Mouse (Mus musculus) kidney, embryonic 14.5 days (tissue): ENCODE data around the gene Rfx2. TPM values are rescaled to one million over a fixed set of nuclear protein-coding genes. Genes with fewer than 3 reads are reported as not detected.

Experiments
- ATAC-seq: fragments of 200-750 bp; cut with Nextera tagmentation; 2 replicates; pipeline ENCODE4 v1.8.0; 2017; ENCODE audit warnings: moderate number of reproducible peaks, mild to moderate bottlenecking, moderate TSS enrichment, moderate library complexity; ENCODE audit not compliant: low FRiP score, low TSS enrichment
- H3K27ac ChIP-seq: fragments of 300-500 bp; sonication (generic); 2 replicates; pipeline ENCODE4 v1.5.1; 2014; ENCODE audit warnings: low read depth, mild to moderate bottlenecking, low read length, moderate library complexity, mixed read lengths
- H3K27me3 ChIP-seq: fragments of 300-500 bp; sonication (generic); 2 replicates; pipeline ENCODE4 v1.6.1; 2014; ENCODE audit warnings: mild to moderate bottlenecking, low read length; ENCODE audit not compliant: control insufficient read depth, insufficient read depth
- H3K36me3 ChIP-seq: fragments of 300-500 bp; sonication (generic); 2 replicates; pipeline ENCODE4 v1.6.1; 2014; ENCODE audit warnings: low read length, mixed read lengths; ENCODE audit not compliant: control insufficient read depth, insufficient read depth
- H3K4me1 ChIP-seq: fragments of 300-500 bp; sonication (generic); 2 replicates; pipeline ENCODE4 v1.6.1; 2014; ENCODE audit warnings: low read length, mixed read lengths; ENCODE audit not compliant: control insufficient read depth, insufficient read depth
- H3K4me2 ChIP-seq: fragments of 300-500 bp; sonication (generic); replicated peaks from 2 replicates; pipeline ENCODE4 v1.6.1; 2014; ENCODE audit warnings: low read depth, mild to moderate bottlenecking, low read length
- H3K4me3 ChIP-seq: fragments of 300-500 bp; sonication (generic); 2 replicates; pipeline ENCODE4 v1.5.1; 2014; ENCODE audit warnings: mild to moderate bottlenecking, low read length
- H3K9ac ChIP-seq: fragments of 300-500 bp; sonication (generic); 2 replicates; pipeline ENCODE4 v1.6.1; 2014; ENCODE audit warnings: low read depth, mild to moderate bottlenecking, low read length, moderate library complexity
- H3K9me3 ChIP-seq: fragments of 300-500 bp; sonication (generic); 2 replicates; pipeline ENCODE4 v1.6.1; 2016; ENCODE audit warnings: low read length; ENCODE audit not compliant: control insufficient read depth
- WGBS: fragments of 180-500 bp; shearing (Covaris S2); extraction: QIAGEN DNeasy Blood & Tissue Kit; methylation state at CpG from one replicate; pipeline ENCODE4 v1.1.7; 2014; 5-methylcytosine and 5-hydroxymethylcytosine counted together
- polyA plus RNA-seq: library from polyadenylated mRNA; unstranded; fragments of >200 nt; fragmentation: Nextera tagmentation; extraction: Ambion mirVana; gene quantifications from 2 replicates; pipeline ENCODE4 v1.2.1, GENCODE M21; 2014

The Rfx2 gene
- polyA plus RNA-seq, 1 experiment from 2014 or later = 3.9 TPM

DNA sequence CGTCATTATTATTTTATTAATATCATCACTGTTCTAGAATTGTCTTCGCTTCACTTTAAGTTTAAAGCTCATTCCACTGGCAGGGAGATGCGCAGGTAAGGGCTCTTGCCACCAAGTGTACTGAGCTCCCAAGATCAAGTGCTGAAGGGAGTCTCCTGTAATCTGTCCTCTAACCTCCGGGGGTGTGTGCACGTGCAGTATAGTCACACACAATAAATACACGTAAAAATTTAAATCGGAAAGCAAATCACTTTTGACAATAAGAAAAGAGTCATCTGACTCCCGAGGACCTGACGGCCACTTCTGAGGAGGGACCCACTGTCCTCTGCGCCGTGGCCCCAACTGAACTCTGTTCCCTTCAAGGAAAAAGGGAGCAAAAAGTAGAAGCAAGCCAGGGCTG, 1.6 kb downstream of the Rfx2 start:
- Histone ChIP-seq H3K9ac (no peak overlapping the region), H3K36me3 (no peaks in the 10 kb centered on the region), H3K4me2 (peak overlapping the region; percentile 85; the same call in 1 of the 2 replicates), H3K27ac (no peak overlapping the region), H3K4me3 (peak overlapping the region; percentile 60), H3K27me3 (peaks cover 9% of the 10 kb centered on the region), H3K9me3 (no peaks in the 10 kb centered on the region), H3K4me1 (no peaks in the 10 kb centered on the region; the same call in 1 of the 2 replicates)
- ATAC-seq = no peak
- WGBS = 27% methylated on average over 11 of the region's 11 CpGs

DNA sequence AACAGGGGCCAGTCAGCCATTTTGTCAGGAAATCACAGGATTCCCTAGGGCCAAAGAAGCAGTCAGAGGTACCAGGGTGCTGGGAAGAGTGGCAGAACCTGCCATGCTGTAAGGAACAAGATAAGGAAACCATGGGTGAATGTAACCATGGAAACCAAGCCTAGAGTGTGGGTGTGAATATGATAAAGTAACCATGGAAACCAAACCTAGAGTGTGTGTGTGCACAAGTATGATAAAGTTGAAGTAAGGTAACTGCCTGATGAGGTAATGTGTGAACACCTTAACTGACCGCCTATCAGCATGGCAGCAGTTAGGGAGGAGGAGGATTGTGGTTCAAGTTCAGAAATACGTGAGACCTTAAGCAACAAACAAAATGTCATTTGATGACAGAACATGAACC, 4.1 kb downstream of the Rfx2 start:
- Histone ChIP-seq H3K4me3 (no peak overlapping the region), H3K4me2 (no peak overlapping the region), H3K9ac (no peak overlapping the region), H3K27ac (no peak overlapping the region), H3K36me3 (no peaks in the 10 kb centered on the region), H3K9me3 (no peaks in the 10 kb centered on the region), H3K4me1 (no peaks in the 10 kb centered on the region; the same call in 1 of the 2 replicates), H3K27me3 (peaks cover 9% of the 10 kb centered on the region)
- WGBS = 81% methylated on average over 2 of the region's 2 CpGs
- no peak for ATAC-seq

DNA sequence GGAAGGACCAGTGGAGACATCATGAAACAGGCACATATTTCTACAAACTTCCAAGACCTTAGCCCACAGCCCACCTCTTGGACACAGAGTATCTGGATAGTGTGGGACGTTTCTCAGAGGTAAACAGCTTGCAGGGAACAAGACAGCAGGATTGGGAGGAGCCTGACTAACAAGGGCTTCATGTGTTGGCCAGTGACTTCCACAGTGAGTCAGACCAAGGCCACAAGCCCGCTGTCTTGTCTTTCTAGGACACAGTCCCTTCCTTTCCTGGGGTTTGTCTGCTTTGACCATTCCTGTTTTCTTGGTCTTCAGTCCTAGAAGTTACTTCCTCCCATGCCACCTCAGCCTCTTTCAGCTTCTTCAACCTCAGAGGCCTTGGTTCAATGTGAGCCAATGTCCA, 7.5 kb downstream of the Rfx2 start:
- Histone ChIP-seq H3K4me2 (no peak overlapping the region), H3K9ac (no peak overlapping the region), H3K9me3 (no peaks in the 10 kb centered on the region), H3K27ac (no peak overlapping the region), H3K4me1 (no peaks in the 10 kb centered on the region), H3K27me3 (no peaks in the 10 kb centered on the region), H3K4me3 (no peak overlapping the region), H3K36me3 (no peaks in the 10 kb centered on the region)
- WGBS = 58% methylated on average over 2 of the region's 2 CpGs
- ATAC-seq = no peak

DNA sequence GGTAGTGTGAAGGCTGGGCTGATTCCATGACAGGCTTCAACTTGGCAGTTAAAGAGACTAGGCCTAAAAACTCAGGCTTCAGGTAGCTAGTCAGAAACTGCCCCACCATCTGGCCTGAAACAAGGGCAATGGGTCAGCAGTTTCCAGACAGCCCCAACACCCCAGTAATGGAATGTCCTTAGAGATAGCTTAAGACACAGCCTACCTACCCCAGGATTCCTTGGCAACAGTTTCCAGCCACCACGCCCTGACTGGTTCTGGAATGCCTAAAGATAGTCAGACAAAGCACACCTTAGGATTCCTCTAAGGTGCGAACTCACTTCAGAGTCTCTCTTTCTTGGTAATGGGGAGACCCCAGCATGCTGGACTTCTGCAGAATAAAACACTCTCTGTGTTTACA, 8.4 kb downstream of the Rfx2 start:
- Histone ChIP-seq H3K9ac (no peak overlapping the region), H3K27me3 (no peaks in the 10 kb centered on the region), H3K27ac (no peak overlapping the region), H3K4me2 (no peak overlapping the region), H3K4me3 (no peak overlapping the region), H3K4me1 (no peaks in the 10 kb centered on the region), H3K36me3 (no peaks in the 10 kb centered on the region), H3K9me3 (no peaks in the 10 kb centered on the region)
- WGBS = 86% methylated on average over 2 of the region's 2 CpGs
- ATAC-seq = no peak

GRCm38 (mm10) chr17:56819694-56820111, 11.1 kb downstream of the Rfx2 start:
- no peak overlapping the region for H3K4me2 ChIP-seq
- H3K9ac ChIP-seq = no peak overlapping the region
- no peaks in the 10 kb centered on the region for H3K36me3 ChIP-seq
- H3K4me1 ChIP-seq = no peaks in the 10 kb centered on the region
- H3K9me3 ChIP-seq = no peaks in the 10 kb centered on the region
- no peak for ATAC-seq
- H3K4me3 ChIP-seq = no peak overlapping the region
- WGBS = 76% methylated on average over 8 of the region's 8 CpGs
- no peaks in the 10 kb centered on the region for H3K27me3 ChIP-seq
- no peak overlapping the region for H3K27ac ChIP-seq

DNA sequence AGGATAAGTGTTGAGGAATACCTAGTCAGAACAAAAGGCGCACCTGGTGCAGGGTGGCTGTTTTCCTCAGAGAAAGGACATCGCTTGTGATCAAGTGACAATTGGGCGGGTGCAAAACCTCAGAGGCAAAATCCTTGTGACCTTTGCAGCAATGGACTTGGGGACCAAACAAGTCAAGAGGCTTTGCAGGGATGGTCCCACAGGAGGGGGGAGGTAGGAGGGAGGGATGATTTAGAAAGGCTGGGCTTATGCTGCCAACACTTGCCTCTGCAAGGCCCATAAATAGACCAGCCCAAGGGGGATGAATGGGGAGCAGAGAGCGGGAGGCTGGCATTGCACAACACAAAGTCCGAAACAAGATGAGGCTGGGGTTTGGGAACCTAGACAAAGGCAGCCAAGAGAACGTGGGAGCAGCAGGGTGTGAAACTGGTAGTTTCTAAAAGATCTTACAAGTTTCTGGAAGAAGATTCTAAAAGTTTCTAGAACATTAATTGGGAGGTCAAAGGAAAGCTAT, 11.7 kb downstream of the Rfx2 start:
- Histone ChIP-seq H3K27me3 (no peaks in the 10 kb centered on the region), H3K4me1 (no peaks in the 10 kb centered on the region), H3K9ac (no peak overlapping the region), H3K36me3 (no peaks in the 10 kb centered on the region), H3K27ac (no peak overlapping the region), H3K9me3 (no peaks in the 10 kb centered on the region), H3K4me2 (no peak overlapping the region), H3K4me3 (no peak overlapping the region)
- no peak for ATAC-seq
- 82% methylated on average over 6 of the region's 6 CpGs for WGBS

- Histone ChIP-seq H3K4me2 (no peak overlapping the region), H3K4me1 (no peaks in the 10 kb centered on the region), H3K27ac (no peak overlapping the region), H3K36me3 (no peaks in the 10 kb centered on the region), H3K9ac (no peak overlapping the region), H3K4me3 (no peak overlapping the region), H3K9me3 (no peaks in the 10 kb centered on the region), H3K27me3 (no peaks in the 10 kb centered on the region)
- WGBS = 31% methylated on average over 11 of the region's 11 CpGs
- no peak for ATAC-seq
Measured at GRCm38 (mm10) chr17:56818067-56818636, 12.7 kb downstream of the Rfx2 start.

DNA sequence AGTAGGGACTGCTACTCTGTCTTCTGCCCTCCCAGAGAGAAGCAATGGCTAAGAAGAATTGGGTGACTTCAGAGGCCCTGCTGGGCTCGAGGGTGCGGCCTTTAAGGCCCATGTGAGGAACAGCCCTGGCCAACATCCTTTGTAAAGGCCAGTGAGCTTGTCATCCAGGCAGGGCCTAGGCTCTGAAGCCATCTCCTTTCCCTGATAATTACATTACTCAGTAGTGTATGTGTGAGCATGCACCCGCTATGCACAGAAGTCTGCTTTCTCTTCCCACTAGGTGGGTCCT, 15.8 kb downstream of the Rfx2 start:
- no peaks in the 10 kb centered on the region for H3K36me3 ChIP-seq
- ATAC-seq = no peak
- 0 out of 2 replicates have a peak, but pooled peaks cover 6% of the 10 kb centered on the region for H3K4me1 ChIP-seq
- H3K4me3 ChIP-seq = no peak overlapping the region
- H3K27me3 ChIP-seq = no peaks in the 10 kb centered on the region
- no peaks in the 10 kb centered on the region for H3K9me3 ChIP-seq
- no peak overlapping the region for H3K4me2 ChIP-seq
- 85% methylated on average over 3 of the region's 3 CpGs for WGBS
- H3K27ac ChIP-seq = no peak overlapping the region
- no peak overlapping the region for H3K9ac ChIP-seq

- H3K27ac ChIP-seq = no peak overlapping the region
- H3K36me3 ChIP-seq = no peaks in the 10 kb centered on the region
- H3K9ac ChIP-seq = no peak overlapping the region
- no peak overlapping the region for H3K4me2 ChIP-seq
- ATAC-seq = peak; percentile 65
- WGBS = 17% methylated on average over 24 of the region's 24 CpGs
- no peaks in the 10 kb centered on the region for H3K9me3 ChIP-seq
- H3K4me3 ChIP-seq = no peak overlapping the region
- 0 out of 2 replicates have a peak, but pooled peaks cover 6% of the 10 kb centered on the region for H3K4me1 ChIP-seq
- H3K27me3 ChIP-seq = no peaks in the 10 kb centered on the region
Measured at GRCm38 (mm10) chr17:56814316-56815056, 16.3 kb downstream of the Rfx2 start.
